Mouse (Mus musculus) C2C12 (cell line): ENCODE measurements around the gene Lpin3. TPM values are rescaled to one million over a fixed set of nuclear protein-coding genes. Genes with fewer than 3 reads are reported as not detected.

Experiments
- H3K27me3 ChIP-seq: one replicate; pipeline ENCODE4 v1.6.1; 2011; ENCODE audit not compliant: control insufficient read depth, insufficient read depth, insufficient read length
- H3K36me3 ChIP-seq: one replicate; pipeline ENCODE4 v1.6.1; 2011; ENCODE audit not compliant: control insufficient read depth, insufficient read depth
- H3K4me3 ChIP-seq: one replicate; pipeline ENCODE4 v1.5.1; 2011; ENCODE audit warnings: mild to moderate bottlenecking, control low read depth; ENCODE audit not compliant: poor library complexity, insufficient read depth, severe bottlenecking
- H3K79me2 ChIP-seq: one replicate; pipeline ENCODE4 v1.6.1; 2011; ENCODE audit not compliant: control insufficient read depth, insufficient read depth
- H3K79me3 ChIP-seq: one replicate; pipeline ENCODE4 v1.6.1; 2011; ENCODE audit warnings: low read depth, control low read depth
- H3ac ChIP-seq: one replicate; pipeline ENCODE3; 2011; ENCODE audit warnings: low read depth; ENCODE audit not compliant: control insufficient read depth, insufficient read length
- CEBPB ChIP-seq: IDR thresholded peaks from one replicate; pipeline ENCODE4 v1.6.1; 2011; ENCODE audit warnings: low read depth, mild to moderate bottlenecking, control low read depth, moderate library complexity
- CTCF ChIP-seq: IDR thresholded peaks from one replicate; pipeline ENCODE4 v1.5.1; 2011; ENCODE audit not compliant: control insufficient read depth, insufficient read depth, insufficient read length
- FOSL1 ChIP-seq: IDR thresholded peaks from one replicate; pipeline ENCODE4 v1.8.0; 2011; ENCODE audit warnings: mild to moderate bottlenecking, low read length; ENCODE audit not compliant: poor library complexity, insufficient read depth, severe bottlenecking
- MAX ChIP-seq: IDR thresholded peaks from one replicate; pipeline ENCODE4 v1.6.1; 2011; ENCODE audit warnings: mild to moderate bottlenecking, control low read depth
- MYOD1 ChIP-seq: IDR thresholded peaks from one replicate; pipeline ENCODE4 v1.6.1; 2011; ENCODE audit warnings: low read depth; ENCODE audit not compliant: control insufficient read depth, insufficient read length
- MYOG ChIP-seq: IDR thresholded peaks from one replicate; pipeline ENCODE4 v1.6.1; 2011; ENCODE audit not compliant: control insufficient read depth, insufficient read length; ENCODE audit errors: extremely low read depth
- USF1 ChIP-seq: IDR thresholded peaks from one replicate; pipeline ENCODE4 v1.6.1; 2011; ENCODE audit warnings: low read depth, mild to moderate bottlenecking, control low read depth, moderate library complexity
- polyA plus RNA-seq: library from polyadenylated mRNA; unstranded; fragments of >200 nt; fragmentation: generic; extraction: Trizol; gene quantifications from one replicate; pipeline ENCODE4 v1.2.1, GENCODE M21; 2012; ENCODE audit warnings: missing spikeins

Gene Lpin3
- polyA plus RNA-seq, 1 experiment: 10.4 TPM

DNA sequence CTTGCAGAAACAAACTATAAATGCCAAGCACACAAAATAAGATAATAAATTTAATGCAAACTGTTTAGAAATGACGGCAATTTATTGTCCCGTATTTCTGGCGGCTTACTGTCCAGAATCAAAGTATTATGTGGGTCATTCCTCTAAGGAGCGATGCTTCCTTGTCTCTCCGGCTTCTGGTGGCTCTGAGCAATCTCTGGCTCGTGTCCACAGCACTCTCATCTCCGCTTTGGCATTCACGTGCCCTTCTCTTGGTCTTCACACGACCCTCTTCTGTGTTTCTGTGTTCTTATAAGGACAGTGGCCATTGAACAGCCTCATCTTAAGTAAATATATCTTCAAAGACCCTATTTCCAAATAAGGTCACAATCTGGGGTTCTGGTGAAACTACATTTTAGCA lies 34.2 kb downstream of the Lpin3 start:
- H3K4me3 ChIP-seq: no peak overlapping the region
- no peaks in the 10 kb centered on the region for H3K79me3 ChIP-seq
- H3K36me3 ChIP-seq: no peaks in the 10 kb centered on the region
- TF ChIP-seq MAX (no peak), USF1 (no peak)
- no peaks in the 10 kb centered on the region for H3K79me2 ChIP-seq
- H3ac ChIP-seq: no peak overlapping the region
- peaks cover 16% of the 10 kb centered on the region for H3K27me3 ChIP-seq

DNA sequence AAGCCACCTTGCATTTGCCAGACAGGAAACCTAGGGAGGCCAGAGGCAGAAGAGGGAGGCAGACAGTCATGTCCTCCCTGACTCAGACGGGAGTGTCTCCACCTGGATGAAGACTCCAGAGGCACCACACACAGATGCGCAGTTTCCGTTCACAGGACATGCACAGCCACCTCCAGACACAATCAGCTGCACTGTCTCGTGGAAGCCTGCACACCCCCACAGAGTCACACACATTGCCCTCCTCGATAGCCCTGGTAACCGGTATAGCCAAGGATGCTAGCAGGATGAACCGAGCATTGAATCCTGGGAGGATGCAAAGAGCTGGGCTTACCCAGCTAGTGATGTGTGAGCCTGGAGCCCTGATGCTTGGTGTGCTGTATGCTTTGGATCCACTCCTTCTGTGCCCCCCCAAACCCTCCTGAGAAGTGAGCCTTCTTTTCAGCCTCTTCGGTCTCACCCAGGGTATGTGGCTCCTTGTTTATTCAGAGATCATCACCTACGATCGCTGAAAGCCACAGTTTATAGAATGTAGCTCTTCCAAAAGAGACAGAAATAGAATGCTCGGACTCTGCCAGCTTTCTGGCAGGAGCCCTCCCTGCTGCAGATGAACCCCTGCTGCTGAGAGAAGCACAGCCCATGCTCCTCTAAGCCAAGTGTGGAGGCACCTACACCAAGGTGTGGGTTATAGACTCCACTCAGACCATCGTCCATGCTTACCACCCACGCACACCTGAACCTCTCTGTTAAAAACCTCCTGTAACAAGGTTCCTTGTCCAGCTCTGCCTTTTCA lies 35.5 kb downstream of the Lpin3 start:
- H3K36me3 ChIP-seq: no peaks in the 10 kb centered on the region
- H3K4me3 ChIP-seq: no peak overlapping the region
- H3K79me3 ChIP-seq: no peaks in the 10 kb centered on the region
- peaks cover 16% of the 10 kb centered on the region for H3K27me3 ChIP-seq
- no peak overlapping the region for H3ac ChIP-seq
- H3K79me2 ChIP-seq: no peaks in the 10 kb centered on the region
- TF ChIP-seq CTCF: no peak
- TF ChIP-seq FOSL1: no peak
- no peak for TF ChIP-seq MYOG
- TF ChIP-seq MYOD1: no peak
- no peak for TF ChIP-seq USF1
- TF ChIP-seq MAX: no peak
- no peak for TF ChIP-seq CEBPB

DNA sequence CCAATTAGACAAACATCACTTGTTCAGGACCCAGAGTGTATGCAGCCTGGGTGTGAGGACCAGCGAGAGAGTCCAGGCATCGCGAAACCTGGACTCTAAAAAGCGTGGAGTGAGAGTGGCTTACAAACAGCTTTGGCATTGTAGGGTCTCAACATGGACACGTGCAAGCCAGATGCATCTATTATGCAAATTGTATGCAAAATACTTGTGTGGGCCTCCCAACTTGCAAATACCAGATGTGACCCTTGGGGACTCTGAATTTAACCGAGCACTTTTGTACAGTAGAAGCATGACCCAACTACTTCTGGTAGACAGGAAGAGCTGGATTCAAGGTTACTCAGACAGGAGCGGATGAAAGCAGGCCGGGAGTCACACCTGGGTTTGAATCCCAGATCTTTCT lies 36.2 kb downstream of the Lpin3 start:
- Histone ChIP-seq H3K27me3 (peaks cover 13% of the 10 kb centered on the region), H3K36me3 (no peaks in the 10 kb centered on the region), H3ac (no peak overlapping the region), H3K4me3 (no peak overlapping the region), H3K79me2 (no peaks in the 10 kb centered on the region), H3K79me3 (no peaks in the 10 kb centered on the region)
- TF ChIP-seq USF1: no peak
- TF ChIP-seq FOSL1: no peak
- no peak for TF ChIP-seq CEBPB
- no peak for TF ChIP-seq MYOG
- TF ChIP-seq CTCF: no peak
- TF ChIP-seq MYOD1: no peak
- TF ChIP-seq MAX: no peak

DNA sequence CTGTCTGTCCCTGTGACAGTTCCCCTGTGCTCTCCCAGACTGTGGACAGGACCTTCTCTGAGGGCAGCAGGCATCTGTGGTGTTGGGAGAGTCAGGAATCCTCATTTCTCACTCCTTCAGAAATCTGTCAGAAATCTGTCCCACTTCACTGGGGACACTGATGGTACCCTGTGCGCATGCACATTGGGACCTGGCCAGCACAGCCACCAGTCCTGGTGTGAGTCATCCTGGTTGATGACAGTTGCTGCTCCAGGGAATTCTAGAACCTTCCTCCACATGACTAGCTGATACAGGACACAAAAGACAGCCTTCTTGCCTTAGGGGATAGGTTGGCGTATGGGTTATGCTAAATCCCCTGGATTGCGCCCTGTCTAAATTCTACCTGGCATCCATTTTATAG lies 36.8 kb downstream of the Lpin3 start:
- Histone ChIP-seq H3ac (no peak overlapping the region), H3K79me3 (no peaks in the 10 kb centered on the region), H3K4me3 (no peak overlapping the region), H3K79me2 (no peaks in the 10 kb centered on the region), H3K27me3 (peaks cover 7% of the 10 kb centered on the region), H3K36me3 (no peaks in the 10 kb centered on the region)
- TF ChIP-seq MYOG: no peak
- no peak for TF ChIP-seq MYOD1
- TF ChIP-seq MAX: no peak
- TF ChIP-seq CTCF: no peak
- no peak for TF ChIP-seq CEBPB
- TF ChIP-seq FOSL1: no peak
- TF ChIP-seq USF1: no peak

DNA sequence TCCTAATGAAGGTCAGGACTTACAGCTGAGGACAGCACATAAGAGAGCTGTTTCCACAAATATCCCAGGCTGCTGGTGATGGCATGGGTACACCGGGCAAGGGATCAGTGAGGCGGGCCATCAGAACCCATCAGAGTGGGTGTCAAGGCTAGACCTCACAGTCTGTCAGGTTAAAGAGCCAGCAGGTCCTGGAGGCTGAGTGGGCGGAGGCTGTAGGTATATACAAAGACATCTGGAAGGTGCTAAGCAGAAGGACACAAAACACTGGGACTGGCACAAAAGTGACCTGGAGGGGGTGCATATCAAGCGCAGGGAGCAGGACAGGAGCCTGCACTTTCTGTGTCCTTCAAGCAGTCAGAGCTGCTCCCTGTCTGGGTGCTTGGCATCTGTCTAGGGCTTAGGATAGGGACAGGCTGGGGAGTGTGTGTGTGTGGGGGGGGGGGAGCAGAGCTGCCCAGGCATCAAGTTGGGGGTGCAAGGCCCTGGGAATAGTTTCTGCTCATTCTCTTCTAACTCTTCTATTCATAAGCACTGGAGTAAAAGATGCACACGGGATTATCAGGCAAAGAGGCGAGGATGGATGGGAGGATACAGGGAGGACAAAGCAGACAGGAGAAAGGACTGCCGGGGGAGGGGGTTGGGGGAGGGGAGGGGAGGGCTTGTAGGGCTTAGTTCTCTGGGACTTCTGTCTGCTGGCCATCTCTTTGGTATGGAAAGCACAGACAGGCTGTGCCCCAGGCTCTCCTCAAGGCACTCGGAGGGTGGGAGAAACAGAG lies 37.9 kb downstream of the Lpin3 start:
- H3K4me3 ChIP-seq: no peak overlapping the region
- H3K27me3 ChIP-seq: peaks cover 3% of the 10 kb centered on the region
- TF ChIP-seq MYOD1: no peak
- TF ChIP-seq FOSL1: no peak
- no peak for TF ChIP-seq CEBPB
- TF ChIP-seq MAX: no peak
- no peak for TF ChIP-seq MYOG
- TF ChIP-seq USF1: no peak
- no peak for TF ChIP-seq CTCF
- H3K79me2 ChIP-seq: no peaks in the 10 kb centered on the region
- H3K36me3 ChIP-seq: no peaks in the 10 kb centered on the region
- no peaks in the 10 kb centered on the region for H3K79me3 ChIP-seq
- H3ac ChIP-seq: no peak overlapping the region
